Comparison of ENCODE assay signal across 8 mouse cellular contexts in genomic region chr14:30009864-30010560, GRCm38 (mm10). TPM values are rescaled to one million over a fixed set of nuclear protein-coding genes. Genes with fewer than 3 reads are reported as not detected.
DNase-seq lines count a peak whose midpoint lies in the region; ATAC-seq lines count a peak whose summit lies in the region.

No protein-coding gene starts in this region.

- H3K9ac ChIP-seq in hindbrain, embryonic 15.5 days: no peak overlapping the region
- no peak overlapping the region for H3K9ac ChIP-seq in hindbrain, embryonic 11.5 days (ENCODE audit: low read depth, low read length)

- no peaks in the 10 kb centered on the region for H3K36me3 ChIP-seq in hindbrain, embryonic 15.5 days
- no peaks in the 10 kb centered on the region for H3K36me3 ChIP-seq in hindbrain, embryonic 11.5 days (ENCODE audit: control insufficient read depth, insufficient read depth, low read length)

- DNase-seq in hindbrain, embryonic 11.5 days (ENCODE audit: low spot score): no peak
- DNase-seq in adrenal gland, postnatal 25 days: peak; percentile 44
- peak; percentile 45 for DNase-seq in heart, adult 8-10 months (ENCODE audit: low spot score)
- peak; percentile 89 for DNase-seq in kidney, postnatal 10 days
- DNase-seq in lung, postnatal 14 days: peak; percentile 55
- peak; percentile 46 for DNase-seq in urinary bladder, postnatal 25 days (ENCODE audit: low spot score)

- H3K9me3 ChIP-seq in hindbrain, embryonic 15.5 days: no peaks in the 10 kb centered on the region
- H3K9me3 ChIP-seq in hindbrain, embryonic 11.5 days (ENCODE audit: control insufficient read depth, low read length): no peaks in the 10 kb centered on the region

- no peak overlapping the region for H3K27ac ChIP-seq in hindbrain, embryonic 15.5 days (replicated peaks)
- H3K27ac ChIP-seq in hindbrain, embryonic 11.5 days (ENCODE audit: low read depth, low read length): no peak overlapping the region

- peaks cover 10% of the 10 kb centered on the region for H3K4me1 ChIP-seq in hindbrain, embryonic 15.5 days (replicated peaks)
- 0 out of 2 replicates have a peak, but pooled peaks cover 2% of the 10 kb centered on the region for H3K4me1 ChIP-seq in hindbrain, embryonic 11.5 days (replicated peaks; ENCODE audit: control insufficient read depth, insufficient read depth, low read length)

- no peak overlapping the region for H3K4me3 ChIP-seq in hindbrain, embryonic 15.5 days
- H3K4me3 ChIP-seq in hindbrain, embryonic 11.5 days (ENCODE audit: low read depth, low read length): no peak overlapping the region

- peak; percentile 36; the same call in 1 of the 2 replicates for ATAC-seq in hindbrain, embryonic 15.5 days (ENCODE audit: low FRiP score, low read depth)
- no peak for ATAC-seq in hindbrain, embryonic 11.5 days (ENCODE audit: low FRiP score)
- ATAC-seq in inflammation-experienced regulatory T-cells, adult 6 months: no peak

- 61% methylated on average over 10 of the region's 10 CpGs for WGBS in hindbrain, embryonic 15.5 days
- 75% methylated on average over 10 of the region's 10 CpGs for WGBS in hindbrain, embryonic 11.5 days

- no peak overlapping the region for H3K4me2 ChIP-seq in hindbrain, embryonic 15.5 days
- H3K4me2 ChIP-seq in hindbrain, embryonic 11.5 days (replicated peaks; ENCODE audit: low read depth, low read length): no peak overlapping the region

- H3K27me3 ChIP-seq in hindbrain, embryonic 15.5 days: peaks cover 6% of the 10 kb centered on the region; the same call in 1 of the 2 replicates
- H3K27me3 ChIP-seq in hindbrain, embryonic 11.5 days (ENCODE audit: control insufficient read depth, insufficient read depth, low read length): peaks cover 12% of the 10 kb centered on the region

RNA-seq across cellular contexts. Expression of gene Chdh, which starts 1.2 kb away (rescaled TPM):
- 0.43 and 0.53 TPM in 2 replicates for polyA plus RNA-seq in hindbrain, embryonic 15.5 days (2015; fragmentation: Nextera tagmentation; extraction: Ambion mirVana)
- polyA plus RNA-seq in hindbrain, embryonic 11.5 days (2014; fragmentation: Nextera tagmentation; extraction: Ambion mirVana): 0.04 TPM in 1 of 2 replicates, not detected in the other
- 10.7 and 12.9 TPM in 2 replicates for total RNA-seq in adrenal gland, postnatal 25 days (2021)
- under 1 TPM; 0.16 to 0.29 (median 0.21) TPM for total RNA-seq in heart, adult 8-10 months (2022)
- polyA plus RNA-seq in inflammation-experienced regulatory T-cells, adult 6 months (2017; shearing (Covaris generic)): under 1 TPM; 0.23 to 0.63 (median 0.57) TPM

RNA-seq across cellular contexts. Expression of gene Il17rb, which starts 1.3 kb away (rescaled TPM):
- 1.8 TPM in 2 replicates for polyA plus RNA-seq in hindbrain, embryonic 15.5 days (2015; fragmentation: Nextera tagmentation; extraction: Ambion mirVana)
- polyA plus RNA-seq in hindbrain, embryonic 11.5 days (2014; fragmentation: Nextera tagmentation; extraction: Ambion mirVana): 0.96 and 0.97 TPM in 2 replicates
- total RNA-seq in adrenal gland, postnatal 25 days (2021): 1.8 and 3.7 TPM in 2 replicates
- total RNA-seq in heart, adult 8-10 months (2022): under 1 TPM in 2 of 4 experiments, not detected in 2; 0.19 TPM
- 1 to 10 TPM; 1.1 to 3.8 (median 2.8) TPM for polyA plus RNA-seq in inflammation-experienced regulatory T-cells, adult 6 months (2017; shearing (Covaris generic))

RNA-seq across cellular contexts. Expression of gene Actr8, which starts 31.9 kb away (rescaled TPM):
- polyA plus RNA-seq in hindbrain, embryonic 15.5 days (2015; fragmentation: Nextera tagmentation; extraction: Ambion mirVana): 73.7 and 82.4 TPM in 2 replicates
- polyA plus RNA-seq in hindbrain, embryonic 11.5 days (2014; fragmentation: Nextera tagmentation; extraction: Ambion mirVana): 81.8 and 82.3 TPM in 2 replicates
- 63.0 and 78.1 TPM in 2 replicates for total RNA-seq in adrenal gland, postnatal 25 days (2021)
- 10 to 100 TPM; 37.7 to 46.1 (median 40.5) TPM for total RNA-seq in heart, adult 8-10 months (2022)
- polyA plus RNA-seq in inflammation-experienced regulatory T-cells, adult 6 months (2017; shearing (Covaris generic)): 10 to 100 TPM; 34.1 to 48.0 (median 42.6) TPM

RNA-seq across cellular contexts. Expression of gene Selenok, which starts 41.9 kb away (rescaled TPM):
- 393 and 406 TPM in 2 replicates for polyA plus RNA-seq in hindbrain, embryonic 15.5 days (2015; fragmentation: Nextera tagmentation; extraction: Ambion mirVana)
- 314 and 327 TPM in 2 replicates for polyA plus RNA-seq in hindbrain, embryonic 11.5 days (2014; fragmentation: Nextera tagmentation; extraction: Ambion mirVana)
- total RNA-seq in adrenal gland, postnatal 25 days (2021): 101 and 108 TPM in 2 replicates
- total RNA-seq in heart, adult 8-10 months (2022): 100 to 1,000 TPM in 1 of 4 experiments, 10 to 100 TPM in 3; 80.2 to 101 (median 83.8) TPM
- polyA plus RNA-seq in inflammation-experienced regulatory T-cells, adult 6 months (2017; shearing (Covaris generic)): 100 to 1,000 TPM; 338 to 426 (median 384) TPM
